Mouse (Mus musculus): ENCODE measurements around the gene Kiss1r.

The Kiss1r gene

DNA sequence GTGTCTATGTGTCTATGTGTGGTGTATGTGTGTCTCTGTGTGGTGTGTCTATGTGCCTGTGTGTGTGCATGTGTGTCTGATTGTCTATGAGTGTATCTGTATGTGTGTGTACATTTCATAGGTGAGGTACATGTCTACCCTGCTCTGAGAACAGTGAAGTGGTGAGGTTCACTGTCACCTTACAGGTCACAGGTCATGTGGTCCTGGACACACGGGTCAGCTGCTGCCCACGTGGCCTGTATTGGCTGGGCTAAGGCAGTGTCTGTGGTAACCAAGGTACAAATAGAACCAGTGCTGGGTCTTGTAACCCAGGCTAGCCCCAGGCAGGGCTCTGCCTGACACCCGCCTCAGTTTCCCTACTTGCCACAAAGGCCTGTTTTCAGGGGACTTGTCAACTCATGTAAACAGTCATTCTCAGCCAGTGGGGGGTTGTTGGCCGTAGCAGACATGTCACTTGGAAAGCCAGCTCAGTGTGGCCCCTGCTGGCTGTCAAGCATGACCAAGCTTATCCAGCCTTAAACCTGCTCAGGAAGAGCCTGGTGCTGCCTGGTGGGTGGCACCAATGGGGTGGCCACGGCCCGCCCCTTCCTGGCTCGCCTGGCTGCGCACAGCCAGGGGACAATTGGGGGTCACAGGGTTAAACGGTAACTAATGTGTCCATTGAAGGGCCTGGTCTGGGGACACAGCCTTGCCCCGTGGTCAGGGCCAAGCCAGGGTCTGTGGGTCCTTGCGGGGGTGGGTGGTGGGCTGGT is 21.2 kb downstream of the Kiss1r start:
- no peak for TF ChIP-seq GATA4 (IDR thresholded peaks at IDR 0.05; ENCODE audit: insufficient replicate concordance, low read length)

DNA sequence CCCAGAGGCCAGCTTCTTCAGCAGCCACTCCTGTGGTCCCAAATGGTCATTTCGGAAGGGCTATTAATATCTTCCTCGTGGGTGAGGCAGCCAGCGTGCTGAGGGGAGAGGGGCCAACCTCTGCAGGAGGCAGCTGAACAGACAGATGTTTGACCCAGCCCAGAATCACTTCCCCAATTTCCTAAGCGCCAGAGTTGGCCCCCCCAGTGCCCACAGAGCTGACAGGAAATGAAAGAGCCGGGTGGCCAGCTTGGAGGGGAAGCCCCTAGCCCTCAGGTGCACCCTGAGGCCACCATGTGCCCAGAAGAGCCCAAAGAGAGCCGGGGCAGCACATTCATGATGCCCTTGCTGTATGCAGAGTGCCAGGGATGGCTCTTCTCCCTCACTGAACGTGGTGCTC is 24.0 kb downstream of the Kiss1r start:
- TF ChIP-seq GATA4 (IDR thresholded peaks at IDR 0.05; ENCODE audit: insufficient replicate concordance, low read length) = no peak

DNA sequence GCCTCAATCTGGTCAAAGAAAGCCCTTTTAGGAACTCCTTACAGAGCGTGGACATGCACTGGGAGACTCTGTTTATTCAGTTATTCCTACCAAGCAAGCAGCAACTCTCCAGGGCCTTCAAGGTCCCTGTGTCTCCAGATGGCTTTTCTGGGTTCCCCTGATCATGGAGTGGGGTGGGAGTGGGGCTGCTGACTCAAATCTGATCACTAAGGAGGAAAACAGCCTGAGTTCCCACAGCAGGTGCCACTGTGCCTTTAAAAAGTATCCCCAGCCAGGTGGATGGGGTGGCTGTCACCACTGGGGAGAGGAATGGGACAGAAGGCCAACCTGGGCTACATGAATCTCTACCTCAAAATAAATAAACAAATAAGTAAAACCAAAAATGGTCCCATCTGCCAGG is 26.2 kb downstream of the Kiss1r start:
- TF ChIP-seq GATA4 (IDR thresholded peaks at IDR 0.05; ENCODE audit: insufficient replicate concordance, low read length) = no peak

DNA sequence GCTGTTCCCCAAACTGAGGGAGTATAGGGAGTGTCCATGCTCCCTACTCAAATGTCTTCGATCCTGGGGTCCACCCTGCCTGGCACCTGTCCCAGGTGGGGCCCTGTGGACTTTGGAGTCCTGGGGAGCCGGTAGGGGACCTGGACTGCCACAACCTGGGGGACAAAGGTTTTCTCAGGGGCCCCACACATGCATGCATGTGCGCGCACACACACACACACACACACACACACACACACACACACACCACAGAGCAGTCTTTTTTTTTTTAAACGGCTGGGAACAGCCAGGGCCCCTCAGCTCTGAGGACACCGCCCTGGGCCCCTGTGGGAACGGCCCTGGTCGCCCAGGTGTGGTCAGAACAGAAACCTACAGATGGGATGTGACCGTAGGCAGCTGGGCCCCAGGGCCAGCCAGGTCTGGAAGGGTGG is 26.7 kb downstream of the Kiss1r start:
- no peak for TF ChIP-seq GATA4 (IDR thresholded peaks at IDR 0.05; ENCODE audit: insufficient replicate concordance, low read length)

DNA sequence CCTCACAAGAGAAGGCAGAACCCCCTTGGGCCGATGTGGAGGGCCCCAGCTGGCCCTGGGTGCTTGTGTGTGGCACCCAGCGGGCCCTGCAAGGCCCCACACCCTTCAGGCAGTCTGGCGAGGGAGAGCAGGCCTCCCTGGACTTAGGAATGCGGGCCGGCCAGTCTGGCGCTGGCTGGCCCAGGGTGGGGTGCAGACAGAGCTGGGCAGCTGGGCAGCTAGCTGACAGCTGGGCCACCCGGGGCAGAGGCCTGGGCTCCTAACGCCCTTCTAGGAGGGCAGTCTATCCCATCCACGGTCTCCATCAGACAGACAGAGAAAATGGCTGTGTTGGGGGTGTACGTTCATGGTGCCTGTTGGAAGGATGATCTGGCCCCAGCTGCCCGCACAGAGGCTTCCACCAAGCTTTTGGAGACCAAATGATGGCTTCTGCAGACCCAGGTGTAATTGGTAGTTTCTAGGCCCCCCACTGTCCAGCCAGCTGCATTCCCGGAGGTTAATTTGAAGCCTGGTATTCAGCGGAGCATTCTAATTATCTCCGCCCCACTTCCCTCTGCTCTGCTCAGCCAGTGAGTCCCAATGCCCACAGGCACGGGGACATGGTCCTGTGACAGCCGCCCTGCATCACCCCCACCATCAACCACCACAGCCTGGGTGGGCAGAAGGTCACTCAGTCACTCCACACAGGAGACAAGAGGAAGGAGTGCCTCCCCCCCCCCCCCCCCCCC is 28.9 kb downstream of the Kiss1r start:
- TF ChIP-seq GATA4 (IDR thresholded peaks at IDR 0.05; ENCODE audit: insufficient replicate concordance, low read length) = no peak

DNA sequence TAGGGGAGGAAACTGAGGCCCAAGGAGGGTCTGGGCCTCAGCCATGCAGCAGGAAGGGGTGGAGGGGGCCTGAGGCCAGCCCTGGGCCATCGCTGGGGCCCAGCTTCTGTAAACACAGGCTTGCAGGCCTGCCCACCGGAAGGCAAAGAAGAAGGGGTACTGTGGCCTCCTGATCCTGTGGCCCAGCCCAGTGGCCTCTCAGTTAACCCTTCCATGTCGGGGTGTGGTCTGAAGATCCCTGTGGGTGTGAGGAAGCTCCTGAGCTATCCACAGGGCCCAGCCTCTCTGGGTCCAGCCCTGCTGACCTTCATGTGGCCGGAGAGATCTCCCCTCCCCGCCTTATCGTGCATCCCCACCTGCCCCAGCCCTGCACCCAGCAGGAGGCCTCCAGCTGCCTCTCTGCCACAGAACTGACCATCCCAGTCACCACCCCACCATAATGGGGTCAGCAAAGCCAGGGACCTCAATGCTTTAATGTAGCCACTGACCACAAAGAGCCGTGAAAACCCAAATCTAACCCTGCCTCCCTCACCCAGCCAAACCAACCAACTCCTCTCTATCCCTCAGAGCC is 30.1 kb downstream of the Kiss1r start:
- TF ChIP-seq GATA4 (IDR thresholded peaks at IDR 0.05; ENCODE audit: insufficient replicate concordance, low read length) = no peak

DNA sequence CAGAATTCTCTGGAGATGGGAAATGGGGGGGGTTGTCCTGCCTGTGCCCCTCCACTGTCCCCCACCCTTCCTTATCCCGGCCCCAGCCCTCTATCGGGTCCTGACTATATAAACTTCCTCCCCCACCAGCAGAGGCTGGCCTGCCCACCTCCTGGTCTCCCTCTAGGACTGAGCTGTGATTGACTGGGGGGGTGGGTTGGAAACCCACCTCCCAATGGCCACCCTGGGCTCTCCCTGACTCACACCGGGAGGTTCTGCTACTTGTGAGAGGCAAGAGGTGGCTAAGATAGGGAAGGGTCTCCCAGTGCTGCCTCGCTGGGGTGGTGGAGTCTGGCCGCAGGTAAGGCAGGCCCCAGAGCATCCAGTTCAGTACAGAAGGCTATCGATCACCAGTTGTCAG is 30.7 kb downstream of the Kiss1r start:
- TF ChIP-seq GATA4 (IDR thresholded peaks at IDR 0.05; ENCODE audit: insufficient replicate concordance, low read length) = no peak

DNA sequence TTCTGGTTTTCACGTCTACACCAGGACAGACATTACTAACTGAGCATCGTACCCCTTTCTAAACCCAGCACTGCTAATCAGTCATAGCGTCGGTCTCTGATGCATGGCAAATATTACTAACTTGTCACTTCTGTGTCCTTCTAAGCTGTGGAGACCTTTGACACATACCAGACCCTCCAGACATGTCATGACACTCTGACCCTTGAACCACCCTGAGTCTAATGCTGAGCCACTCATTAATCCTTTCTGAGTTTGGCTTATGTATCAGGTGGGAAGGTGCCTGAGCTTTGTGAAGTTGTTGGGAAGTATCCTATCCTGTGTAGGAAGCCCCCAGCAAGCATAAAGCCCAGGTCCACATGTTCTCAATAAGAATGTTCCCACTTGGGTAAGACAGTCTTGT is 33.1 kb downstream of the Kiss1r start:
- TF ChIP-seq GATA4 (IDR thresholded peaks at IDR 0.05; ENCODE audit: insufficient replicate concordance, low read length) = no peak

DNA sequence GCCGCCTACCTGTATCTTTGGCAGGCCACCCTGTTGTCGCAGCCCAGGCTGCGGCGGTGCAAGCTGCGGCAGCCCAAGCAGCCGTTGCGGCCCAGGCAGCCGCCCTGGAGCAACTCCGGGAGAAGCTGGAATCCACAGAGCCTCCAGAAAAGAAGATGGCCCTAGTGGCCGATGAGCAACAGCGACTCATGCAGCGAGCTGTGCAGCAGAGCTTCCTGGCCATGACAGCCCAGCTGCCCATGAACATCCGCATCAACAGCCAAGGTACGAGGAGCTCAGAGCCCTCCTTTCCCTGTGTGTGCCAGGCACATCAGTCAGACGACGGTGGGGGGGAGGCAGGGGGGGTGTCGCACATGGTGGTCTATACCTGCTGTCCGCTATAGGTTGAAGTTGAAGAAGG is 33.9 kb downstream of the Kiss1r start:
- no peak for TF ChIP-seq GATA4 (IDR thresholded peaks at IDR 0.05; ENCODE audit: insufficient replicate concordance, low read length)

DNA sequence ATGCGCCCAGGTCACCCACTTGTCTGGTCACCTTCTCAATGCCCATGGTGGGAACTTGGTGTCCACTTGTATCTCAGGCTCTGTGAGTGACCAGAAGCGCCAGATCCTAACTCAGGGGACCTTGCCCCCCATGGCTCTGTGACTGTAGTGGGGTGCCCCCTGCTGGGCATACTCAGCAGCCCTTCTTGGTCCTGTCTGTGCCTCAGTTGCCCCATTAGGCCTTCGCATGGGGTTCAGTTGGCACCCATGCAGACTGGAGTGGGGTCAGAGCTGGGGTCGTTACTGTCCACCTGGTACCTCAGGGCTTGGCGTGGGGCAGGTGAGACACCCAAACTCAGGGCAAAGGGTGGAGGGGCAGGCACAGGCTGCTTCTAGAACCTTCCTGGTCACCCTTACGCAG is 37.2 kb downstream of the Kiss1r start:
- TF ChIP-seq GATA4 (IDR thresholded peaks at IDR 0.05; ENCODE audit: insufficient replicate concordance, low read length) = no peak

DNA sequence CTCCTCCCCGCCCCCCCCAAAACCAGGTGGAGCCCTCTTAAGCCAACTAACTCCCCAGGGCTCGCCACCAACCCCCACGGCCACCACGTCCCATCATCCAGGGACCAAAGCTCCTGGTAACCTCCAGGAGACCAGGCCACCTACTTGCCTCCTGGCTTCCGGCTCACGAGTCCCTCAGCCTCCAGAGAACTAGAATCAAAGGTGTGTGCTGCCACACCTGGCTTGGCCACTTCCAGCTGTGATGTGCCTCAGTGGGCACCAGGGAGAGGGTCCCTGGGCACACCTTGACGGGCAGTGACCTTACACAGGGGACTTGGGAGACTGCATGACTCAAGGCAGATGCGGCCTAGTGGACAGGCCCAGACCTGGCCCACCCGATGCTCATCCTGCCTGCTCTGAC is 38.9 kb downstream of the Kiss1r start:
- no peak for TF ChIP-seq GATA4 (IDR thresholded peaks at IDR 0.05; ENCODE audit: insufficient replicate concordance, low read length)

DNA sequence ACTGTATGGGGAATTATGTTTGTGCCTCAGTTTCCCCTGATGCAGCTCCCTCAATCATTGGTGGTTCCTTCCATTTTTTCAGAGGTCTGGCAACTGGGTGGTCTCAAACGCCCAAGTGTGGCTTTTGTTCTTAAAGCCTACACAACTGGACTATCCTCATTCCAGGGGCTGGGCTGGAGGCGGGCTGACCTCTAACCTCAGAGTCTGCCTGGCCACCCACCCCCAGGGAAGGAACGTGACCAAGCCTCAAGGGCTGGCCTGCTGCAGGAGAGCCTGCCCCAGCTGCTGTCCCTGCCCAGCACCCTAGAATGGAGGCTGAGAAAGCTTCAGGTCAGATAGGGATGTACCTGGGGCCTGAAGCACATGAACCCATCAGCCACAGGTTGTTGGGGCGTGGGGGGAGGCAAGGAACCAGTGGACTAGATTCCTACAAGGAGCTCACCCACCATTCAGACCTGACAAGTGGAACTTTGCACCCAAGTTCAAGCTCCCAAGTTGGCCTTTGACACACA is 39.9 kb downstream of the Kiss1r start:
- TF ChIP-seq GATA4 (IDR thresholded peaks at IDR 0.05; ENCODE audit: insufficient replicate concordance, low read length) = no peak

DNA sequence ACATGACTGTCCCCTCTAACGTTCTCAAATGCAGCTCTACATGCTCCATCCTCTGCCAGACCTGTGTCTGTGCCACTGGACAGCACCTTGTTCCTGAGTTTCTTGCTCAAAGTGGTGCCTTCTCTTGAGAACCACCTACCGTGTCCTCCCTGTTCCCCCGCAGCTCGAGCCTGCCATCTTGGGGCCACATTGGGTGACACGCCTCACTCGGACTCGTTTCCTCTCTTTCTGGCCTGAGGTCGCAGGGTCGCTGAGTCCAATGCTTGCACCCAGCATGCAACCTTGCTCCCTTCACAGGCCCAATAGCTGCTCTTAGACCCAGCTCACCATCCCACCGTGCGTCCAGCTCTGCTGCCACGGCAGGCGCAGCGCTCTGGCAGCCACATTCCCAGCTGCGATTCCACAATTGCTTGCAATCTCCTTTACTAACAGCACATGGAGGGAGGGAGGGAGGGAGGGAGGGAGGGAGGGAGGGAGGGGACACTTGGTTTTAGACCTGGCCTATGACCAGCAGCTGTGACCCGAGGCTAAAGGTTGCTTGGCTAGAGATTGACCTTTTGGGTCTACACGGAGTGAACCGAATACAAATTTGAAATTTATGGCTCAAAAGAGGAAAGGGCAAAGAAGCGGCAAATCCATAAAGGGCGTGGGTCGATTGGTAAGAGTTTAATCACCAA is 41.5 kb downstream of the Kiss1r start:
- TF ChIP-seq GATA4 (IDR thresholded peaks at IDR 0.05; ENCODE audit: insufficient replicate concordance, low read length) = no peak

DNA sequence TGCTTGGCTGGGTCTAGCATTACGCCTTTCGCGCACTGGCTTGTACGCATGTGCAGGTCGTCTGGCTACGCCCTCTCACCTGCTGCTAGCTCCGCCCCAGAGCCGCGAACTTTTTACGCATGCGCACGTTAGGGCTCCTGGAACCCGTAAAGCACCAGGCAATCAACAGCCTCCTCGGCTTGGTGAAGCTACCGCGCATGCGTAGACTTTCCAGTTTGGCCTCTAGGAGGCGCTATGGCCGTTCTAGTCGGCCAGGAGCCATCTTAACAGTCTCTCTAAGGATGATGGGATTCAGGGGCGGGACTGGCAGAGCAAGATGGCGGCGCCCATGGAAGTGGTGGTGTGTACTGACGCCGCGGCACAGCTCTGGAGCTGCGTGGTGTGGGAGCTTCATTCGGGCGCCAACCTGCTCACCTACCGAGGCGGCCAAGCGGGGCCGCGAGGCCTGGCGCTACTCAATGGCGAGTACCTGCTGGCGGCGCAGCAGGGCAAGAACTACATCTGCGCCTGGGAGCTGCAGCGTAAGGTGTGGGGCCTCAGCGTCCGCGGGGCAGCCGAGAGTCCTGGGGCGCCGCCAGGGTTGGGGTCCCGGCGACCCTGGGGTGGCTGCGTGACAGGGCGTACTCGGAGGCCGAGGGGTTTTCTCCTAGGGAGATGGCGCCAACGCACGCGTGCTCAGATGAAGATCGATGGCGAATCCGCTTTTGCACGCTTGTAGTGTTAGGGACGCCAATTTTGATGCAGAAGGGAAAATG is 43.3 kb downstream of the Kiss1r start, which contains the start of gene Wdr18:
TSS of gene Wdr18 (plus strand) at position 306 of the 755 bp plus-strand sequence.
- no peak for TF ChIP-seq GATA4 (IDR thresholded peaks at IDR 0.05; ENCODE audit: insufficient replicate concordance, low read length)

All from liver, adult (tissue).